Mouse (Mus musculus): Measurements from ENCODE around the gene Dvl2. TPM values are rescaled to one million over a fixed set of nuclear protein-coding genes. Genes with fewer than 3 reads are reported as not detected.

Dvl2 gene
- total RNA-seq, 1 experiment: 47.4 TPM

GRCm38 (mm10) chr11:70010033-70010432, 9.6 kb downstream of the Dvl2 start:
- Histone ChIP-seq H3K4me1 (ENCODE audit: control insufficient read depth in 2 of 2, insufficient read depth in 2 of 2, low read length in 2 of 2, poor library complexity in 1 of 2) (peaks cover 3 to 18% of the 10 kb centered on the region in 2 experiments; a peak in 2 of 4 replicates), H3K36me3 (ENCODE audit: control insufficient read depth, insufficient read depth, low read length, poor library complexity, severe bottlenecking) (peaks cover 72% of the 10 kb centered on the region)
- DNase-seq (ENCODE audit: low read depth, low spot score): no peak

DNA sequence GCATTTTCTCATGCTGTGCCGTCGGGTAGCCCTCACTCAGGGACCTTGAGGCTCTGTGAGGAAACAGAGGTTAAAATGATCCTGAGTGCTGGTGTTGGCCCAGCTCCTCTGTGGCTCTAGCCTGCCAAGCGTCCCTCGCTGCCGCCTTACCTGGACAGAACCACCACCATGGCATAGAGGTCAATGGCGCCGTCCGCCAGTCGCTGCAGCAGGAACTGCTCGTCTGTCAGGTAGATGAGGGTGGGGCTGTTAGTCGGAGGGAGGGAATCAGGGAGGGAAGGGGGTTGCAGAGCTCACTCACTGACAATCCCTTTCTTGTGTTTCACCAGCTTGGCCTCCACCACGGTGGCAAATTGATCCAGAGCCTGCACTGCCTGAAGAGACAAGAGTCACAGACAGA, 10.2 kb downstream of the Dvl2 start:
- Histone ChIP-seq H3K36me3 (ENCODE audit: control insufficient read depth, insufficient read depth, low read length, poor library complexity, severe bottlenecking) (peaks cover 67% of the 10 kb centered on the region), H3K9ac (ENCODE audit: insufficient read depth, low read depth, low read length, poor library complexity, severe bottlenecking) (no peak overlapping the region), H3K9me3 (ENCODE audit: control insufficient read depth, insufficient read depth, low read depth, low read length) (no peaks in the 10 kb centered on the region), H3K4me1 (ENCODE audit: control insufficient read depth in 2 of 2, insufficient read depth in 2 of 2, low read length in 2 of 2, poor library complexity in 1 of 2) (peaks cover 0 to 13% of the 10 kb centered on the region in 2 experiments; a peak in 1 of 4 replicates), H3K4me3 (ENCODE audit: insufficient read depth in 1 of 2, low read depth in 1 of 2, low read length in 2 of 2, poor library complexity in 1 of 2, severe bottlenecking in 1 of 2) (no peak overlapping the region), H3K27ac (ENCODE audit: insufficient read depth, low read depth, low read length, poor library complexity, severe bottlenecking) (no peak overlapping the region)
- no peak for TF ChIP-seq ZNF384 (IDR thresholded peaks at IDR 0.05; ENCODE audit: low read depth, low read length)
- TF ChIP-seq ZC3H11A (IDR thresholded peaks at IDR 0.05; ENCODE audit: borderline replicate concordance, low read depth, low read length): no peak
- TF ChIP-seq MAFK (IDR thresholded peaks at IDR 0.05; ENCODE audit: insufficient read depth, low read depth, low read length): no peak
- no peak for TF ChIP-seq HCFC1 (IDR thresholded peaks at IDR 0.05; ENCODE audit: borderline replicate concordance, insufficient read depth, low read length)
- TF ChIP-seq CHD2 (IDR thresholded peaks at IDR 0.05; ENCODE audit: low read depth, low read length): no peak
- no peak for DNase-seq (ENCODE audit: low read depth, low spot score)
- in situ Hi-C loops (cut with MboI; ENCODE audit: low sequenced_read_pairs in 2 of 2, unreplicated experiment in 2 of 2): no loop called here

More at GRCm38 (mm10) chr11:70010033-70010432, 9.6 kb downstream of the Dvl2 start:
- H3K9ac ChIP-seq (ENCODE audit: insufficient read depth, low read depth, low read length, poor library complexity, severe bottlenecking): no peak overlapping the region
- in situ Hi-C loops (cut with MboI; ENCODE audit: low sequenced_read_pairs in 2 of 2, unreplicated experiment in 2 of 2): no loop called here
- H3K9me3 ChIP-seq (ENCODE audit: control insufficient read depth, insufficient read depth, low read depth, low read length): no peaks in the 10 kb centered on the region
- H3K4me3 ChIP-seq (ENCODE audit: insufficient read depth in 1 of 2, low read depth in 1 of 2, low read length in 2 of 2, poor library complexity in 1 of 2, severe bottlenecking in 1 of 2): no peak overlapping the region
- no peak overlapping the region for H3K27ac ChIP-seq (ENCODE audit: insufficient read depth, low read depth, low read length, poor library complexity, severe bottlenecking)
- no peak for TF ChIP-seq CHD2 (IDR thresholded peaks at IDR 0.05; ENCODE audit: low read depth, low read length)
- no peak for TF ChIP-seq HCFC1 (IDR thresholded peaks at IDR 0.05; ENCODE audit: borderline replicate concordance, insufficient read depth, low read length)
- no peak for TF ChIP-seq ZNF384 (IDR thresholded peaks at IDR 0.05; ENCODE audit: low read depth, low read length)

- Histone ChIP-seq H3K4me1 (ENCODE audit: control insufficient read depth in 2 of 2, insufficient read depth in 2 of 2, low read length in 2 of 2, poor library complexity in 1 of 2) (peaks cover 0 to 10% of the 10 kb centered on the region in 2 experiments; a peak in 1 of 4 replicates), H3K4me3 (ENCODE audit: insufficient read depth in 1 of 2, low read depth in 1 of 2, low read length in 2 of 2, poor library complexity in 1 of 2, severe bottlenecking in 1 of 2) (no peak overlapping the region), H3K36me3 (ENCODE audit: control insufficient read depth, insufficient read depth, low read length, poor library complexity, severe bottlenecking) (peaks cover 64% of the 10 kb centered on the region), H3K27ac (ENCODE audit: insufficient read depth, low read depth, low read length, poor library complexity, severe bottlenecking) (no peak overlapping the region), H3K9ac (ENCODE audit: insufficient read depth, low read depth, low read length, poor library complexity, severe bottlenecking) (no peak overlapping the region), H3K9me3 (ENCODE audit: control insufficient read depth, insufficient read depth, low read depth, low read length) (no peaks in the 10 kb centered on the region)
- no peak for TF ChIP-seq MAFK (IDR thresholded peaks at IDR 0.05; ENCODE audit: insufficient read depth, low read depth, low read length)
- TF ChIP-seq HCFC1 (IDR thresholded peaks at IDR 0.05; ENCODE audit: borderline replicate concordance, insufficient read depth, low read length): no peak
- no peak for TF ChIP-seq ZC3H11A (IDR thresholded peaks at IDR 0.05; ENCODE audit: borderline replicate concordance, low read depth, low read length)
- no peak for TF ChIP-seq ZNF384 (IDR thresholded peaks at IDR 0.05; ENCODE audit: low read depth, low read length)
- no peak for TF ChIP-seq CHD2 (IDR thresholded peaks at IDR 0.05; ENCODE audit: low read depth, low read length)
- DNase-seq (ENCODE audit: low read depth, low spot score): no peak
- in situ Hi-C loops (cut with MboI; ENCODE audit: low sequenced_read_pairs in 2 of 2, unreplicated experiment in 2 of 2): no loop called here
Observed at GRCm38 (mm10) chr11:70010961-70011360, 10.6 kb downstream of the Dvl2 start.

GRCm38 (mm10) chr11:70012931-70013330, 12.5 kb downstream of the Dvl2 start:
- H3K9me3 ChIP-seq (ENCODE audit: control insufficient read depth, insufficient read depth, low read depth, low read length): no peaks in the 10 kb centered on the region
- no peak overlapping the region for H3K9ac ChIP-seq (ENCODE audit: insufficient read depth, low read depth, low read length, poor library complexity, severe bottlenecking)
- H3K4me1 ChIP-seq (ENCODE audit: control insufficient read depth in 2 of 2, insufficient read depth in 2 of 2, low read length in 2 of 2, poor library complexity in 1 of 2): peaks cover 0 to 10% of the 10 kb centered on the region in 2 experiments; a peak in 1 of 4 replicates
- no peak for DNase-seq (ENCODE audit: low read depth, low spot score)
- peaks cover 45% of the 10 kb centered on the region for H3K36me3 ChIP-seq (ENCODE audit: control insufficient read depth, insufficient read depth, low read length, poor library complexity, severe bottlenecking)
- no peak overlapping the region for H3K4me3 ChIP-seq (ENCODE audit: insufficient read depth in 1 of 2, low read depth in 1 of 2, low read length in 2 of 2, poor library complexity in 1 of 2, severe bottlenecking in 1 of 2)
- no peak overlapping the region for H3K27ac ChIP-seq (ENCODE audit: insufficient read depth, low read depth, low read length, poor library complexity, severe bottlenecking)
- TF ChIP-seq ZC3H11A (IDR thresholded peaks at IDR 0.05; ENCODE audit: borderline replicate concordance, low read depth, low read length): no peak
- no peak for TF ChIP-seq ZNF384 (IDR thresholded peaks at IDR 0.05; ENCODE audit: low read depth, low read length)
- no peak for TF ChIP-seq HCFC1 (IDR thresholded peaks at IDR 0.05; ENCODE audit: borderline replicate concordance, insufficient read depth, low read length)
- no peak for TF ChIP-seq MAFK (IDR thresholded peaks at IDR 0.05; ENCODE audit: insufficient read depth, low read depth, low read length)
- TF ChIP-seq CHD2 (IDR thresholded peaks at IDR 0.05; ENCODE audit: low read depth, low read length): no peak
- in situ Hi-C loops (cut with MboI; ENCODE audit: low sequenced_read_pairs in 2 of 2, unreplicated experiment in 2 of 2): no loop called here

DNA sequence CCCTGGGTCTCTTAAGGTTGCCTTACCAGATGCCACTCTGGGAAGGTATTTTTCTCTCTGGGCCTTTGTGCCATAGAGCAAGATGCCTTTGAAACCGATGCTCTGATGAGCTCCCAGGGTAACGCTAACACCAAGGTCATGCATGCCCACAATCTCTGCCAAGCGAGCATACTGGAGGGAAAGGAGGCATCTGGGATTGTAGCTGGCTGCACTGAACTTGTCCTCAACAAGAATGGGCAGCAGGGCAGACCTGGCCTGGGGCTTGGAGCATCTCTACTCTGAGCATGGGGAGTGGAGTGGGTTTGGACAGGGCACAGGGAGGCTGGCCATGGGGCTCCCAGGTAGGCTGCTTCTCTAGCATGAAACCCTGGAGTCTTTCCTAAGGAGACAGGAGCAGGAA, 13.0 kb downstream of the Dvl2 start:
- in situ Hi-C loops (cut with MboI; ENCODE audit: low sequenced_read_pairs in 2 of 2, unreplicated experiment in 2 of 2): no loop called here
- TF ChIP-seq ZNF384 (IDR thresholded peaks at IDR 0.05; ENCODE audit: low read depth, low read length) (no peak), HCFC1 (IDR thresholded peaks at IDR 0.05; ENCODE audit: borderline replicate concordance, insufficient read depth, low read length) (no peak), MAFK (IDR thresholded peaks at IDR 0.05; ENCODE audit: insufficient read depth, low read depth, low read length) (no peak), ZC3H11A (IDR thresholded peaks at IDR 0.05; ENCODE audit: borderline replicate concordance, low read depth, low read length) (no peak), CHD2 (IDR thresholded peaks at IDR 0.05; ENCODE audit: low read depth, low read length) (no peak)
- Histone ChIP-seq H3K36me3 (ENCODE audit: control insufficient read depth, insufficient read depth, low read length, poor library complexity, severe bottlenecking) (peaks cover 40% of the 10 kb centered on the region), H3K4me1 (ENCODE audit: control insufficient read depth in 2 of 2, insufficient read depth in 2 of 2, low read length in 2 of 2, poor library complexity in 1 of 2) (peaks cover 0 to 10% of the 10 kb centered on the region in 2 experiments; a peak in 1 of 4 replicates), H3K9ac (ENCODE audit: insufficient read depth, low read depth, low read length, poor library complexity, severe bottlenecking) (no peak overlapping the region), H3K9me3 (ENCODE audit: control insufficient read depth, insufficient read depth, low read depth, low read length) (no peaks in the 10 kb centered on the region), H3K4me3 (ENCODE audit: insufficient read depth in 1 of 2, low read depth in 1 of 2, low read length in 2 of 2, poor library complexity in 1 of 2, severe bottlenecking in 1 of 2) (no peak overlapping the region), H3K27ac (ENCODE audit: insufficient read depth, low read depth, low read length, poor library complexity, severe bottlenecking) (no peak overlapping the region)
- DNase-seq (ENCODE audit: low read depth, low spot score): no peak

Measured in ES-E14 (cell line).